Mouse (Mus musculus) limb, embryonic 10.5 days (tissue): ENCODE measurements around the gene Ms4a5. TPM values are rescaled to one million over a fixed set of nuclear protein-coding genes. Genes with fewer than 3 reads are reported as not detected.
"Not testable (repeated sequence)": the region's sequence is repeated elsewhere in the genome, so short reads cannot be mapped to it uniquely, and the experiment has no call there.

Experiments
- DNase-seq: peaks from one replicate; pipeline ENCODE4 v3.0.0-alpha.2; 2017; ENCODE audit warnings: low spot score
- H3K27ac ChIP-seq: fragments of 300-500 bp; sonication (generic); 2 replicates; pipeline ENCODE4 v1.5.1; 2016; ENCODE audit warnings: mild to moderate bottlenecking
- H3K27me3 ChIP-seq: fragments of 300-500 bp; sonication (generic); 2 replicates; pipeline ENCODE4 v1.6.1; 2016; ENCODE audit warnings: low read depth, mild to moderate bottlenecking; ENCODE audit not compliant: poor library complexity, severe bottlenecking
- H3K36me3 ChIP-seq: fragments of 300-500 bp; sonication (generic); 2 replicates; pipeline ENCODE4 v1.6.1; 2016; ENCODE audit warnings: mild to moderate bottlenecking, moderate library complexity
- H3K4me1 ChIP-seq: fragments of 300-500 bp; sonication (generic); 2 replicates; pipeline ENCODE4 v1.6.1; 2016
- H3K4me3 ChIP-seq: fragments of 300-500 bp; sonication (generic); 2 replicates; pipeline ENCODE4 v1.5.1; 2016; ENCODE audit warnings: mild to moderate bottlenecking, moderate library complexity
- H3K9me3 ChIP-seq: fragments of 300-500 bp; sonication (generic); replicated peaks from 2 replicates; pipeline ENCODE4 v1.6.1; 2016; ENCODE audit warnings: mild to moderate bottlenecking
- WGBS: fragments of 180-500 bp; shearing (Covaris S2); methylation state at CpG from one replicate; pipeline ENCODE4 v1.1.7; 2016; 5-methylcytosine and 5-hydroxymethylcytosine counted together
- polyA plus RNA-seq: library from polyadenylated mRNA; unstranded; fragments of >200 nt; fragmentation: Nextera tagmentation; extraction: Ambion mirVana; gene quantifications from 2 replicates; pipeline ENCODE4 v1.2.1, GENCODE M21; 2016

The Ms4a5 gene
- polyA plus RNA-seq, 1 experiment from 2014 or later, result not detected

GRCm38 (mm10) chr19:11264602-11265185 lies 19.0 kb downstream of the Ms4a5 start:
- WGBS, result 86% methylated on average over 9 of the region's 9 CpGs
- Histone ChIP-seq H3K27me3 (no peaks in the 10 kb centered on the region), H3K36me3 (no peaks in the 10 kb centered on the region), H3K4me1 (no peaks in the 10 kb centered on the region), H3K9me3 (no peaks in the 10 kb centered on the region), H3K27ac (no peak overlapping the region), H3K4me3 (no peak overlapping the region)
- no peak for DNase-seq

- no peak for DNase-seq
- no peaks in the 10 kb centered on the region for H3K9me3 ChIP-seq
- no peaks in the 10 kb centered on the region for H3K27me3 ChIP-seq
- H3K36me3 ChIP-seq, result no peaks in the 10 kb centered on the region
- H3K4me3 ChIP-seq, result no peak overlapping the region
- 92% methylated on average over 3 of the region's 3 CpGs for WGBS
- H3K4me1 ChIP-seq, result no peaks in the 10 kb centered on the region
- H3K27ac ChIP-seq, result no peak overlapping the region
Observed at GRCm38 (mm10) chr19:11263549-11263948, 20.1 kb downstream of the Ms4a5 start.

GRCm38 (mm10) chr19:11262932-11263331 lies 20.7 kb downstream of the Ms4a5 start:
- not testable (repeated sequence) for DNase-seq
- WGBS, result 73% methylated on average over 4 of the region's 4 CpGs

GRCm38 (mm10) chr19:11261522-11261921 lies 22.2 kb downstream of the Ms4a5 start:
- no peaks in the 10 kb centered on the region for H3K4me1 ChIP-seq
- no peak overlapping the region for H3K27ac ChIP-seq
- H3K9me3 ChIP-seq, result no peaks in the 10 kb centered on the region
- H3K4me3 ChIP-seq, result no peak overlapping the region
- DNase-seq, result no peak
- no peaks in the 10 kb centered on the region for H3K27me3 ChIP-seq
- no peaks in the 10 kb centered on the region for H3K36me3 ChIP-seq
- 100% methylated on average over 2 of the region's 2 CpGs for WGBS

More at GRCm38 (mm10) chr19:11262932-11263331, 20.7 kb downstream of the Ms4a5 start:
- not testable (repeated sequence) for H3K4me3 ChIP-seq, H3K36me3 ChIP-seq, H3K27ac ChIP-seq, H3K4me1 ChIP-seq, H3K9me3 ChIP-seq, H3K27me3 ChIP-seq

- Histone ChIP-seq H3K27me3 (no peaks in the 10 kb centered on the region), H3K27ac (no peak overlapping the region), H3K9me3 (no peaks in the 10 kb centered on the region), H3K4me3 (no peak overlapping the region), H3K4me1 (no peaks in the 10 kb centered on the region), H3K36me3 (no peaks in the 10 kb centered on the region)
- no peak for DNase-seq
Observed at GRCm38 (mm10) chr19:11244230-11244629, 39.4 kb downstream of the Ms4a5 start.

- no peak overlapping the region for H3K4me3 ChIP-seq
- no peaks in the 10 kb centered on the region for H3K36me3 ChIP-seq
- no peaks in the 10 kb centered on the region for H3K27me3 ChIP-seq
- DNase-seq, result no peak
- WGBS, result 70% methylated on average over 5 of the region's 5 CpGs
- H3K27ac ChIP-seq, result no peak overlapping the region
- no peaks in the 10 kb centered on the region for H3K4me1 ChIP-seq
- no peaks in the 10 kb centered on the region for H3K9me3 ChIP-seq
Observed at GRCm38 (mm10) chr19:11242560-11242959, 41.1 kb downstream of the Ms4a5 start.

- Histone ChIP-seq H3K27me3 (no peaks in the 10 kb centered on the region), H3K36me3 (no peaks in the 10 kb centered on the region), H3K4me1 (no peaks in the 10 kb centered on the region), H3K4me3 (no peak overlapping the region), H3K9me3 (no peaks in the 10 kb centered on the region), H3K27ac (no peak overlapping the region)
- DNase-seq, result no peak
Observed at GRCm38 (mm10) chr19:11235820-11236219, 47.9 kb downstream of the Ms4a5 start.

- 76% methylated on average over 5 of the region's 5 CpGs for WGBS
- Histone ChIP-seq H3K36me3 (no peaks in the 10 kb centered on the region), H3K4me3 (no peak overlapping the region), H3K27ac (no peak overlapping the region), H3K9me3 (no peaks in the 10 kb centered on the region), H3K27me3 (no peaks in the 10 kb centered on the region), H3K4me1 (no peaks in the 10 kb centered on the region)
- DNase-seq, result no peak
Observed at GRCm38 (mm10) chr19:11234921-11235735, 48.5 kb downstream of the Ms4a5 start.

GRCm38 (mm10) chr19:11234244-11234643 lies 49.4 kb downstream of the Ms4a5 start:
- no peak overlapping the region for H3K27ac ChIP-seq
- 88% methylated on average over 5 of the region's 5 CpGs for WGBS
- no peaks in the 10 kb centered on the region for H3K27me3 ChIP-seq

GRCm38 (mm10) chr19:11232348-11232747 lies 51.3 kb downstream of the Ms4a5 start, which contains the start of gene Ms4a12:
Gene Ms4a12 (minus strand): TSS chr19:11232448.
- H3K4me3 ChIP-seq, result no peak within 1 kb of the TSS
- WGBS, result 78% methylated on average over 5 of the region's 5 CpGs
- H3K36me3 ChIP-seq, result no peaks in the 10 kb centered on the region
- H3K4me1 ChIP-seq, result no peaks in the 10 kb centered on the region
- DNase-seq, result no peak
- H3K9me3 ChIP-seq, result no peaks in the 10 kb centered on the region
- H3K27me3 ChIP-seq, result no peaks in the 10 kb centered on the region
- no peak within 1 kb of the TSS for H3K27ac ChIP-seq

More at GRCm38 (mm10) chr19:11234244-11234643, 49.4 kb downstream of the Ms4a5 start:
- Histone ChIP-seq H3K9me3 (no peaks in the 10 kb centered on the region), H3K4me3 (no peak overlapping the region), H3K4me1 (no peaks in the 10 kb centered on the region), H3K36me3 (no peaks in the 10 kb centered on the region)
- DNase-seq, result no peak

Other genes starting within 250 kb of the Ms4a5 start
- gene Ms4a8a, start 202.8 kb downstream of the Ms4a5 start, polyA plus RNA-seq, result not detected in 2 replicates
- gene 1700017D01Rik, start 153.0 kb downstream of the Ms4a5 start, polyA plus RNA-seq, result not detected in 2 replicates
- not detected in 2 replicates for gene 1700025F22Rik, start 118.6 kb downstream of the Ms4a5 start, polyA plus RNA-seq
- gene Ms4a13, start 87.1 kb downstream of the Ms4a5 start, polyA plus RNA-seq, result not detected in 2 replicates
- gene Ms4a12, start 51.4 kb downstream of the Ms4a5 start, polyA plus RNA-seq, result not detected in 2 replicates
- not detected in 2 replicates for gene Ms4a1, start 17.6 kb downstream of the Ms4a5 start, polyA plus RNA-seq
- gene Ms4a14, start 30.6 kb upstream of the Ms4a5 start, polyA plus RNA-seq, result not detected in 2 replicates
- gene Ms4a7, start 52.3 kb upstream of the Ms4a5 start, polyA plus RNA-seq, result 0.33 TPM in 1 of 2 replicates, not detected in the other
- 1.5 TPM in 1 of 2 replicates, not detected in the other for gene Ms4a4a, start 91.7 kb upstream of the Ms4a5 start, polyA plus RNA-seq
- 0.14 TPM in 1 of 2 replicates, not detected in the other for gene Ms4a4c, start 120.9 kb upstream of the Ms4a5 start, polyA plus RNA-seq
- gene Ms4a4b, start 159.7 kb upstream of the Ms4a5 start, polyA plus RNA-seq, result not detected in 2 replicates
- gene Ms4a6c, start 185.5 kb upstream of the Ms4a5 start, polyA plus RNA-seq, result 0.23 and 0.69 TPM in 2 replicates
- not detected in 2 replicates for gene Gm8369, start 202.1 kb upstream of the Ms4a5 start, polyA plus RNA-seq
- gene Ms4a6b, start 232.6 kb upstream of the Ms4a5 start, polyA plus RNA-seq, result 0.60 and 1.1 TPM in 2 replicates